Mouse (Mus musculus) lung, postnatal 10 days (tissue): ENCODE data around the gene Rbck1.
A peak's percentile ranks its signal among the peaks of the same experiment; 100 is the strongest.
"Not testable (repeated sequence)": the region's sequence is repeated elsewhere in the genome, so short reads cannot be mapped to it uniquely, and the experiment has no call there.

ENCODE experiments used
- DNase-seq: peaks from one replicate; pipeline ENCODE4 v3.0.0; 2021

The Rbck1 gene

GRCm38 (mm10) chr2:152332101-152332825 lies at the start of gene Rbck1:
TSS of gene Rbck1 (minus strand) at chr2:152332653.
- peak; percentile 92 for DNase-seq

- DNase-seq: no peak
These were observed 43.9 kb upstream of the Rbck1 start, which contains the start of gene Nrsn2 for GRCm38 (mm10) chr2:152376345-152376741. TSS of gene Nrsn2 (minus strand) at chr2:152376638.

- no peak for DNase-seq
These were observed 43.3 kb upstream of the Rbck1 start for GRCm38 (mm10) chr2:152375652-152376344.

- DNase-seq: no peak
These were observed 41.1 kb upstream of the Rbck1 start for GRCm38 (mm10) chr2:152373547-152373946.

- no peak for DNase-seq
These were observed 40.2 kb upstream of the Rbck1 start for GRCm38 (mm10) chr2:152372661-152373060.

- DNase-seq: no peak
These were observed 39.7 kb upstream of the Rbck1 start for GRCm38 (mm10) chr2:152372104-152372503.

- DNase-seq: peak; percentile 72
These were observed 36.2 kb upstream of the Rbck1 start for GRCm38 (mm10) chr2:152368532-152369140.

GRCm38 (mm10) chr2:152367917-152368316 lies 35.5 kb upstream of the Rbck1 start:
- no peak for DNase-seq

GRCm38 (mm10) chr2:152363245-152364147 lies 31.0 kb upstream of the Rbck1 start:
- DNase-seq: peak; percentile 91

- DNase-seq: no peak
These were observed 28.7 kb upstream of the Rbck1 start for GRCm38 (mm10) chr2:152361193-152361592.

- peak; percentile 89 for DNase-seq
These were observed 27.9 kb upstream of the Rbck1 start for GRCm38 (mm10) chr2:152360271-152360775.

GRCm38 (mm10) chr2:152359616-152360015 lies 27.2 kb upstream of the Rbck1 start:
- DNase-seq: peak; percentile 13

GRCm38 (mm10) chr2:152358977-152359376 lies 26.5 kb upstream of the Rbck1 start:
- DNase-seq: not testable (repeated sequence)

- DNase-seq: no peak
These were observed 24.8 kb upstream of the Rbck1 start for GRCm38 (mm10) chr2:152357254-152357653.

- peak; percentile 72 for DNase-seq
These were observed 17.5 kb upstream of the Rbck1 start for GRCm38 (mm10) chr2:152349842-152350540.

GRCm38 (mm10) chr2:152349205-152349604 lies 16.8 kb upstream of the Rbck1 start:
- DNase-seq: no peak

GRCm38 (mm10) chr2:152347722-152348121 lies 15.3 kb upstream of the Rbck1 start:
- DNase-seq: no peak

GRCm38 (mm10) chr2:152346776-152347465 lies 14.5 kb upstream of the Rbck1 start:
- no peak for DNase-seq

- DNase-seq: no peak
These were observed 12.9 kb upstream of the Rbck1 start for GRCm38 (mm10) chr2:152345393-152345792.

- DNase-seq: no peak
These were observed 12.5 kb upstream of the Rbck1 start for GRCm38 (mm10) chr2:152344909-152345308.

GRCm38 (mm10) chr2:152344361-152344760 lies 11.9 kb upstream of the Rbck1 start:
- peak; percentile 62 for DNase-seq
